Mouse (Mus musculus): ENCODE data around the gene Rbm20. TPM values are rescaled to one million over a fixed set of nuclear protein-coding genes. Genes with fewer than 3 reads are reported as not detected.

Gene Rbm20
- polyA plus RNA-seq, 2 experiments: 0.04 to 0.18 TPM

DNA sequence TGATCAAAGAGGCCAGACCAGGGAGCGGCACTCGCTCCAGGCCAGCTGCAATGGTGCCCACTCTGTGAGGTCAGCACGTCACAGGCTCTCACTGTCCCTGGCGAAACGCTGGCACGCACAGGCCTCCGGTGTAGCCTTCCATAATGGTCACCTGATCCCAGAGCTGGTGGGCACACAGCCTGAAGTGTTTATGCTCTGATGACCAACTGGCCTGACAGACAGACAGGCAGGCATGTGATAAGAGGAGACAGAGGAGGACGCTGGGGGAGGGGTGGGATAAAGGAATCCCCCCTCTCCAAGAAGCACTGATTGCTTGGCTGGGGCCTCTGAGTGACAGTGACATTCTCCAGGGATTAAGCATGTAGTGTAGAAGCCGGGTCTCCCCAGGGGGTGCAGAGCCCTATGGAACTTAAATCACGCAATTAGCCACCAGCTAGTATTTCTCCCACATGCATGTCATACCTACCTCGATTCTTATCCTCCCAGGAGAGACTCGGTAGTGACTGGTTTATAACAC lies 6.4 kb upstream of the Rbm20 start:
- H3K9ac ChIP-seq (replicated peaks): no peak overlapping the region
- ATAC-seq (ENCODE audit: insufficient read depth): no peak
- no peak overlapping the region for H3K27ac ChIP-seq

DNA sequence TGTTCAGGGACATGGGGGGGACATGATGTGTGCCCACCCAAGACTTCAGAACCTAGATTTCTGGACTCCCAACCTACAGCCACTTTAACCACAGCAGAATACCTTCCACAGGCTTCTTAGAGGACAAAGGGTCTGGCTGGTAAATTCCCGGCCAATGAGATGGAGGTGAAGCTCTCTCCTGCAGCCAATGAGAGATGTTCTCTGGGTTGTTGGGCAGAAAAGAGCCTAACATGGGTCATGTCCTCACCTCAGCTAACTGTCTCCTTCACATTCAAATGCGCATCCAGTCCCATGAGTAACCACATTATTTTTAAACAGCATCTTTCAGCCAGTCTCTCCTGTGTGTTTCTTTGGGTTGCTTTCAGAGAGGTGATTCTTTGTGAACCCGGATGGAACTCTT lies 5.7 kb upstream of the Rbm20 start:
- 41% methylated on average over 3 of the region's 3 CpGs for WGBS (ENCODE audit: insufficient replicate concordance)
- no peak overlapping the region for H3K4me3 ChIP-seq (ENCODE audit: insufficient read depth in 1 of 2, low read depth in 2 of 2, low read length in 2 of 2)
- H3K27me3 ChIP-seq (ENCODE audit: control insufficient read depth, insufficient read depth, low read length): peaks cover 29% of the 10 kb centered on the region
- DNase-seq (ENCODE audit: low read depth in 3 of 3, low spot score in 3 of 3) (no peak), ATAC-seq (ENCODE audit: insufficient read depth) (no peak)
- H3K27ac ChIP-seq: no peak overlapping the region
- no peak for TF ChIP-seq EP300 (IDR thresholded peaks at IDR 0.05; ENCODE audit: low read depth)
- no peak for TF ChIP-seq CTCF (IDR thresholded peaks at IDR 0.05; ENCODE audit: low read depth)
- no peaks in the 10 kb centered on the region for H3K4me1 ChIP-seq (replicated peaks; ENCODE audit: control insufficient read depth in 2 of 2, insufficient read depth in 2 of 2, low read length in 1 of 2)
- no peaks in the 10 kb centered on the region for H3K36me3 ChIP-seq (replicated peaks; ENCODE audit: control insufficient read depth, insufficient read depth, low read depth)
- no peak overlapping the region for H3K4me2 ChIP-seq (ENCODE audit: low read depth)
- no peak overlapping the region for H3K9ac ChIP-seq (replicated peaks)
- H3K9me3 ChIP-seq (ENCODE audit: control insufficient read depth, low read length): no peaks in the 10 kb centered on the region

More for the DNA sequence above, 6.4 kb upstream of the Rbm20 start:
- DNase-seq (ENCODE audit: low read depth in 3 of 3, low spot score in 3 of 3): no peak
- no peaks in the 10 kb centered on the region for H3K36me3 ChIP-seq (replicated peaks; ENCODE audit: control insufficient read depth, insufficient read depth, low read depth)
- H3K4me1 ChIP-seq (replicated peaks; ENCODE audit: control insufficient read depth in 2 of 2, insufficient read depth in 2 of 2, low read length in 1 of 2): no peaks in the 10 kb centered on the region
- peaks cover 22% of the 10 kb centered on the region for H3K27me3 ChIP-seq (ENCODE audit: control insufficient read depth, insufficient read depth, low read length)
- H3K4me2 ChIP-seq (ENCODE audit: low read depth): no peak overlapping the region
- no peak overlapping the region for H3K4me3 ChIP-seq (ENCODE audit: insufficient read depth in 1 of 2, low read depth in 2 of 2, low read length in 2 of 2)
- TF ChIP-seq CTCF (IDR thresholded peaks at IDR 0.05; ENCODE audit: low read depth) (no peak), EP300 (IDR thresholded peaks at IDR 0.05; ENCODE audit: low read depth) (no peak)
- WGBS (ENCODE audit: insufficient replicate concordance): 40% methylated on average over 12 of the region's 12 CpGs
- no peaks in the 10 kb centered on the region for H3K9me3 ChIP-seq (ENCODE audit: control insufficient read depth, low read length)

- Histone ChIP-seq H3K4me2 (ENCODE audit: low read depth) (no peak overlapping the region), H3K36me3 (replicated peaks; ENCODE audit: control insufficient read depth, insufficient read depth, low read depth) (no peaks in the 10 kb centered on the region), H3K9ac (replicated peaks) (no peak overlapping the region), H3K9me3 (ENCODE audit: control insufficient read depth, low read length) (no peaks in the 10 kb centered on the region), H3K27ac (no peak overlapping the region), H3K4me3 (ENCODE audit: insufficient read depth in 1 of 2, low read depth in 2 of 2, low read length in 2 of 2) (no peak overlapping the region), H3K4me1 (replicated peaks; ENCODE audit: control insufficient read depth in 2 of 2, insufficient read depth in 2 of 2, low read length in 1 of 2) (no peaks in the 10 kb centered on the region), H3K27me3 (ENCODE audit: control insufficient read depth, insufficient read depth, low read length) (peaks cover 55% of the 10 kb centered on the region)
- ATAC-seq (ENCODE audit: insufficient read depth): no peak
- 20% methylated on average over 9 of the region's 9 CpGs for WGBS (ENCODE audit: insufficient replicate concordance)
- no peak for DNase-seq (ENCODE audit: low read depth in 3 of 3, low spot score in 3 of 3)
- TF ChIP-seq CTCF (IDR thresholded peaks at IDR 0.05; ENCODE audit: low read depth): no peak
- no peak for TF ChIP-seq EP300 (IDR thresholded peaks at IDR 0.05; ENCODE audit: low read depth)
These were observed 2.8 kb upstream of the Rbm20 start for GRCm38 (mm10) chr19:53674131-53674925.

GRCm38 (mm10) chr19:53676228-53676627 lies 878 bp upstream of the Rbm20 start:
- H3K4me3 ChIP-seq (ENCODE audit: insufficient read depth in 1 of 2, low read depth in 2 of 2, low read length in 2 of 2): peak overlapping the region in 1 of 2 experiments; percentile 46; a peak in 2 of 4 replicates
- WGBS (ENCODE audit: insufficient replicate concordance): 2% methylated on average over 26 of the region's 26 CpGs

GRCm38 (mm10) chr19:53679194-53679593 lies 2.1 kb downstream of the Rbm20 start:
- ATAC-seq (ENCODE audit: insufficient read depth) (no peak), DNase-seq (ENCODE audit: low read depth in 3 of 3, low spot score in 3 of 3) (no peak)
- Histone ChIP-seq H3K4me2 (ENCODE audit: low read depth) (no peak overlapping the region), H3K4me3 (ENCODE audit: insufficient read depth in 1 of 2, low read depth in 2 of 2, low read length in 2 of 2) (no peak overlapping the region), H3K9ac (replicated peaks) (no peak overlapping the region), H3K9me3 (ENCODE audit: control insufficient read depth, low read length) (no peaks in the 10 kb centered on the region), H3K4me1 (replicated peaks; ENCODE audit: control insufficient read depth in 2 of 2, insufficient read depth in 2 of 2, low read length in 1 of 2) (no peaks in the 10 kb centered on the region), H3K27me3 (ENCODE audit: control insufficient read depth, insufficient read depth, low read length) (peaks cover 51% of the 10 kb centered on the region), H3K36me3 (replicated peaks; ENCODE audit: control insufficient read depth, insufficient read depth, low read depth) (no peaks in the 10 kb centered on the region), H3K27ac (no peak overlapping the region)
- WGBS (ENCODE audit: insufficient replicate concordance): 77% methylated on average over 9 of the region's 9 CpGs
- no peak for TF ChIP-seq EP300 (IDR thresholded peaks at IDR 0.05; ENCODE audit: low read depth)
- no peak for TF ChIP-seq CTCF (IDR thresholded peaks at IDR 0.05; ENCODE audit: low read depth)

More at GRCm38 (mm10) chr19:53676228-53676627, 878 bp upstream of the Rbm20 start:
- Histone ChIP-seq H3K27ac (no peak overlapping the region), H3K36me3 (replicated peaks; ENCODE audit: control insufficient read depth, insufficient read depth, low read depth) (no peaks in the 10 kb centered on the region), H3K4me2 (ENCODE audit: low read depth) (peak overlapping the region; percentile 55), H3K4me1 (replicated peaks; ENCODE audit: control insufficient read depth in 2 of 2, insufficient read depth in 2 of 2, low read length in 1 of 2) (no peaks in the 10 kb centered on the region), H3K9ac (replicated peaks) (no peak overlapping the region), H3K9me3 (ENCODE audit: control insufficient read depth, low read length) (no peaks in the 10 kb centered on the region), H3K27me3 (ENCODE audit: control insufficient read depth, insufficient read depth, low read length) (peaks cover 58% of the 10 kb centered on the region)
- ATAC-seq (ENCODE audit: insufficient read depth): no peak
- DNase-seq (ENCODE audit: low read depth in 3 of 3, low spot score in 3 of 3): no peak
- TF ChIP-seq EP300 (IDR thresholded peaks at IDR 0.05; ENCODE audit: low read depth) (no peak), CTCF (IDR thresholded peaks at IDR 0.05; ENCODE audit: low read depth) (no peak)
